Mouse (Mus musculus): ENCODE measurements at regions not wholly inside any gene's neighbourhood (a gene's known extent, or its start where the extent isn't known, plus 50 kb on each side); places are given as distances from the start of the nearest gene placed in this dataset.
A peak's percentile ranks its signal among the peaks of the same experiment; 100 is the strongest.

DNA sequence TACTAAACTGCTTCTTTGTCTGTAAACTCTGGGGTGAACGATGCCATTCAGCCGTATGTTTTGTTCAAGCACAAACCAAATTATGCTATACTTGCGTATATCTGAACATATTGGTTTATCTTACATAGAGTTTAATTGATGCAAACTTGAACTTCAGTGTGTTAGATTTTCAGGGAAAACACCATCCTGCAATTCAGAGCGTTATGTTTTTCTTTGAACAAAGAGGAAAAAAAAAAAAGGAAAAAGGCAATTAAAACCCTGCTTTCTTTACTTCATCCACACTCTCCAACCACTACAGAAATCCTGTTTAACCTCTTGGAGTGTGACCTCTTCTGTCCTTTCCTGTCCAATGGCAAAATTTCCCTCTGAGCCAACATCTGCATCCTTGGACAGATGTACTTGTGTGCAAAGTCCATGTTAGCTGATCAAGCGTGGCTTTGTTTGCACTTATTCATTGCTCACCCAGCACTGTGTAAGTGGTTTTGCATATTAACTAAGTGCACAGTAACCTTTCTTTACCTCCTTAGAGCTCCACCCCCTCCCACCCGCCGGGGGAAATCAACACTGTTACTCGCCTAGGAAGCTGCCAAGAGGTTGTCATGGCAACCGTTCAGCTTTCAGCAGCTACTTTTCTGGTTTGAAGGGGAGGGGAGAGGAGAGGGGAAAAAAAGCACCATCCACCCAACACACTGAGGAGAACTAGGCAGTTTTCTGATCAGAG, 174.4 kb upstream of the Klf12 start:
- no peak for DNase-seq (ENCODE audit: low read depth)

DNA sequence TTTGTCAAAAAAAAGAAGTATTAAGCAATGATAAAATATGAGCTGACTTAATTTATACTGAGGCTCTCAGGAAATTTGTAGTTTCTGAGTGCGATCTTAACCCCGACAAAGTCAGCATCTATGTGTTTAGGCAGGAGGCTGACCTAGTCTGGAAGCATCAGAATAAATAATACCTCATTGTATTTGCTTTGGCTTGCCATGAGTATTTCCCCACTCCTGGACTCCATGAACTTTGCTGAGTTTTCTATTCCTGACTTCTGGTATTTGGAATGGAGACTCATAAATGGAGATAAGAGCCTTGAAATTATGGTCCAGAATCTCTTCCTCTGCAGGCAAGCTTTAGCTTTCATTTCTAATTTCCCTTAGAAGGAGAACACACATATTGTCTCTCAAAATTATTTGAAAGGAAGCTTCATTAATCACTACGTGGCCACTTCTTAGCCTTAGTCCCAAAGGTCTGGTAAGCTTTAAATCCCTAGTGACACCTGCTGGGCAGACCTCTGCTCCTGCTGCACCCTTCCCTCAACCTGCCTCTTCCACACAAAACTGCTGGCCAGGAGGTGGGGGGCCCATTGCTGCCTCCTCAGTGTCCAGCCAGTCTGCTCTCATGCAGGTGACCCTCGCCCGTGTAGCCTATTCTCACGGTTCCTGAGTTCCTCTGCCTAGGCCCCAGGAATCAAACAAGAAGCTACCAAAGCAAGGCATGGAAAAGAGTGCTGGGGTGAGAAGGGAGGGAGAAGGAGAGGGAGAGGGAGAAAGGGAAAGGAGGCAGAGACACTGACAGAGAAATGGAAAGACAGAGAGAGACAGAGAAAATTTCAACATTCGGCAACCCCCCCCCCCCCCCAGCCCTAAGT, 173.6 kb upstream of the Klf12 start:
- no peak for DNase-seq (ENCODE audit: low read depth)

GRCm38 (mm10) chr14:100446130-100446529, 161.7 kb upstream of the Klf12 start:
- no peak for DNase-seq (ENCODE audit: low read depth)

DNA sequence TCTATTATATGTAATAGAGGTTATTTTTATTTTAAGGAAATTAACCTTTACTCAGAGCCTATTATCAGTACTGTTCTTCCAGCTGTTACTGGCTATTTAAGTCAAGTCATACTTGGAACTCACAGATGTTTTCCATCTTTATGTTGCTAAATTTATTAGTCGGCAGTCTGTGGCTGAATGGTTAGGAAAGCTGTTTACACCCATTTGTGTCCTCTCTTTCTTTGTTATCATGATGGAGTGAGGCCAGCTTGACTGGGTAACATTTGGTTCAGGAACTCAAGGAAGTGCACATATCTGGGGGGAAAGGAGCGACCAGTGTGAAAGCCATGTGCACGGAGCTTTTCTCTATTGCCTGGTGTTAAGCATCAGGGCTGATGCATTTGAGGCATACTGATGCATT, 160.4 kb upstream of the Klf12 start:
- DNase-seq (ENCODE audit: low read depth) = no peak

DNA sequence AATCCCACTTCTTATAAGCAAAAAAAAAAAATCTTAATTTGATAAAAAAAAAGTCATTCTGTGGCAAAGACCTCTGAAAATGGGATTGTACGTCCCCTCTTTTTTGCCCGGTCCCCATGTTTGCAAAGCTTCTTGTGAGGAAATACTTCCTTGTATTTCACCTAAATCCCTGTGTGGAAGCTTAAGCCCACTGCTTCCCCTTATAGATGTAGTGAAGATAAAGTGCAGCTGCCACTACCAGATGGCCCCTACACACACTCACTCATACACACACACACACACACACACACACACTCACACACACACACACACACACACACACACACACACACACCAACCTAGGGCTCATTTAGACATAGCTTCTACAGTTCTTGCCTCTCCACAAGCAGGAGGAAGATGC, 159.6 kb upstream of the Klf12 start:
- no peak for DNase-seq (ENCODE audit: low read depth)

DNA sequence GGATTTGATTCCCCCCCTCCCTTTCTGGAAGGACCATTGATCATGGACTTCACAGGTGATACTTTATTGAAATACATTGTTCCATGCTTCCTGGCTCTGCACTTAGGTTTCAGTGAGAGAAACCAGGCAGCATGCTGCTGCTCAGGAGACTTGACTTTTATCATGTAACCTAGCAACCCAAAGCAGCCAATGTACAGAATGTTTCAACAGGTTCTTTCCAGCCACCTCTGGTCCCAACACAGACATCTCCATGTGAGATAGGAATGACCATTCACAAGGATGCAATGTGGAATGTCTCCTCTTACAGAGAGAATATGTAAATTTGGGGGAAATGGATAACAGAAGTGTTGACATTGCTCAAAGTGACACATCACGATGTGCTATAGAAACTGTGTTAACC, 153.1 kb upstream of the Klf12 start:
- DNase-seq (ENCODE audit: low read depth) = no peak

- no peak for DNase-seq (ENCODE audit: low read depth)
Measured at GRCm38 (mm10) chr14:100429662-100430061, 145.2 kb upstream of the Klf12 start.

DNA sequence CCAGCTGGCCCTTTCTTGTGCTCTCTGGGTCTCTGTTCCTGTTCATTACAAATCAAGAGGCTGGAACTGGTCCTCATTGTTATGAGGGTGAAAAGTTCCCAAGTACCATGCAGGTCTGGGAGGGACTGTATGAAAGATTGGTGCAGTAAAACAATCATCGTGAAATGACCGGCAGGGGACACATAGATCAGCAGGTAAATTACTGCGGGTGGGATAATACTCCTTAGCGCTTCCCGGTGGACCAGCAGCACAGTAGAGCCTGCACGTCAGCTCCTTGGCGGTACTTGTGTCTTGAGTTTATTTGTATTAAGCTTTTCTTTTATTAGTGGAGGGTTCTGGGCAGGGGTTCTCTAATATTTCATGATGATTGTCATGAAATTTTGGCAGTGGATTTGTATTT, 141.9 kb upstream of the Klf12 start:
- no peak for DNase-seq (ENCODE audit: low read depth)

GRCm38 (mm10) chr14:100423790-100424189, 139.3 kb upstream of the Klf12 start:
- DNase-seq (ENCODE audit: low read depth) = no peak

DNA sequence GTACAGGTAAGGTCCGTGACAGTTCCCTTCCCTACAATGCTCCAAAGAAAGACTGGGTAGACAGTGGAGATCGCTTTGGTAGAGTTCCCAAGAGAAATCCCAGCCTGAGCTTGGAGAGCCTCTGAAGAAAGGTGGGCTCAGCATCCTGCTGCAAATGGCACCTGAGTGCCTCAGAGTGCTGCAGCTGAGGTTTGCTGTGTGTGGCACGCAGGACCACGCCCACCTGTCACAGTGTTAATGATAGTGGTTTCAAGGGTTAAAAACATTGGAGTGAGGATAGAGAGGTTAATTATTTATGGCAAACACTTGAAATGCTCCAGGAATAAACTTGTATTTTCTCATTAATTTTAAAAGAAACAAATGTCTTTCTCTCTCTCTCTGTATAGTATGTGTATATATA, 137.2 kb upstream of the Klf12 start:
- no peak for DNase-seq (ENCODE audit: low read depth)

GRCm38 (mm10) chr14:100415099-100415498, 130.6 kb upstream of the Klf12 start:
- DNase-seq (ENCODE audit: low read depth) = peak; percentile 5

DNA sequence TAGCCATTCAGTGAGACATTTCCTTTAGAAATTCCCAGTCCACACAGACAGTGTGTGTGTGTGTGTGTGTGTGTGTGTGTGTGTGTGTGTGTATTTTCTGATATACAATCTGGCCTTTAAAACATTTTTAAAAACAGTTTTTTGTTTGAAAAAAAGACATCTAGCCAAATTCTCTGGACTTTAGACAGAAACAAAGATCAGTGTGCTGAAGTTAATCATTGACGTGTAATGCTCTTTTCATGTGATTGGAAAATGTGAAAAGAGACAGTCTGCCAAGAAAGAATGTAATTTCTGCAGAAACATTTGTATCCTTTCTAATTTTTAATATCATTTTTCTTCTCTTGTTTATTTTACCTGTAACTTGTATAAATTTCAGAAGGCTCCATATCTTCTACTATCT, 127.7 kb upstream of the Klf12 start:
- DNase-seq (ENCODE audit: low read depth) = no peak

DNA sequence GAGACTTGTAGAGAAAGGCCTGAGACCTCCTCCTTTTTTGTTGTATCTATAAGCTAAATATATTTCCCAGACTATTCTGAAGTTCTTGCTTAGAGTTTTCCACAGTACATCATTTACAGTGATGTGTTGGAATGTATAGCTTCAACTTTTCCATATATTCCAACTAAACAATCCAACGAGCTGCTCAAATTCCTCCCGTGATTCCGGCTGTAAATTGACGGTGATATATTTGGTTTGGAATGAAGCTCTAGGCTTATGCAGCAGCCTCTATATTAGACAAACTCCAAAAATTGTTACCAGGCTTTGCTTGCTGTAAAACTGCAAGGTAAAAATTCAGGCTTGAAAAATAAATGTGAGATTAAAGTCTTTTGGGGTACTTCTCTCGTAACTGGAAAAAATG, 112.7 kb upstream of the Klf12 start:
- no peak for DNase-seq (ENCODE audit: low read depth)

GRCm38 (mm10) chr14:100375218-100375983, 90.9 kb upstream of the Klf12 start:
- DNase-seq (ENCODE audit: low read depth) = no peak

- no peak for DNase-seq (ENCODE audit: low read depth)
Measured at GRCm38 (mm10) chr14:100374494-100375217, 90.2 kb upstream of the Klf12 start.

- DNase-seq (ENCODE audit: low read depth) = no peak
Measured at GRCm38 (mm10) chr14:100366234-100366864, 81.9 kb upstream of the Klf12 start.

GRCm38 (mm10) chr14:100362786-100363185, 78.3 kb upstream of the Klf12 start:
- no peak for DNase-seq (ENCODE audit: low read depth)

- no peak for DNase-seq (ENCODE audit: low read depth)
Measured at GRCm38 (mm10) chr14:100361346-100362029, 77.0 kb upstream of the Klf12 start.

DNA sequence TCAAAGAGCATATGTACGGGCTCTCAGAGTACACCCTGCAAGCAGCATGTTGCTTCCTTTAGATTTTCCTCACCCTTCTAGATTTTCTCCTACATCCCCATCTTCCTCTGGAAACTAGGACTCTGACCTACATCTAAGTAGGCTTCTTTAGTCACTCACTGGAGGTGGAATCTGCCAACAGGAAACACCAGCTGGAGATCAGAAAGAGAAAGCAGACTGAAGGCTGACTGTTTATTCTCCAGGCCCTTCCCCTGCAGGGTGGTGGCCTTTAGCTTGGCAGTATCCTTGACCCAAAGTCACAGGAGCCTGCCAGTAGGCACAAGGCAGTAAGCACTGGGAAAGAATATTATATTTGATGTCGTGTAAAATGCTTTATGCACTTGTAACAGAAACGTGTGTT, 75.4 kb upstream of the Klf12 start:
- no peak for DNase-seq (ENCODE audit: low read depth)

- no peak for DNase-seq (ENCODE audit: low read depth)
Measured at GRCm38 (mm10) chr14:100357131-100357530, 72.7 kb upstream of the Klf12 start.

DNA sequence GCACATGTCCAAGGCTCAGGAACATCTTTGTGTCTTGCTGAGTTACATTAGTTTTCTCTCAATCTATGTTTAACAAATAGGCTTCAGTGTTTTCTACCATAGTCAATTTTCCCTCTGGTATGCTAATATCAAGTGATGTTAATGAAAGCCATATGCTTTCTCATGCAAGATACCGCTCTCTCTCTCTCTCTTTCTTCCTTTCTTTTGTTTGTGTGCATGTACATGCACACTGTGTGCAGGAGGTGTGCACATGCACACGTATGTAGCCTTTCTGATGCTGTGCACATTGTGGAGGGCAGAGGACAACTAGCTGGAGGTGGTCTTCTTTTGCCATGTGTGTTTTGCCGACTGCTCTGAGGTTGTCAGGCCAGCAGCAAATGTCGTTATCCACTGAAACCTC, 69.0 kb upstream of the Klf12 start:
- DNase-seq (ENCODE audit: low read depth) = no peak

All from 416B (cell line).